Mouse (Mus musculus): ENCODE results near the gene Tmem52.
"Not testable (repeated sequence)": the region's sequence is repeated elsewhere in the genome, so short reads cannot be mapped to it uniquely, and the experiment has no call there.

The Tmem52 gene

DNA sequence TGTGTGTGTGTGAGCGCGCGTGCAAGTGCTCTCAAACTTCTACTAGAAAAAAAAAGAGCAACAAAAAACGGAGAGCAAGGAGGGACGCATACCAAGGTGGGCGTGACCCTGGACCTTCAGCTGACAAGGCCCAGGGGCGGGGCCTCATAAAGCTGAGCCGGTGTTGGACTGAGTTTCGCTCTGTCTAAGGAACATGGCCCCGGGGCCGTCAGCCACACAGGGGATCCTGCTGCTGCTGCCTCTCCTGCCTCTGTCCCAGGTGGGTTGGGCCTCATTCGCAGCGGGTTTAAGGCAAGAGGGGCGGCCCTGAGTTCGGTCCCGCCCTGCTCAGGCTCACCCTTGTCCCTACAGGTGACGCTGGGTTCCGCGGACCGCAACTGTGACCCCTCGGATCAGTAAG lies at the start of gene Tmem52:
TSS of gene Tmem52 (plus strand) at position 163 of the 400 bp plus-strand sequence.
- DNase-seq = no peak

DNA sequence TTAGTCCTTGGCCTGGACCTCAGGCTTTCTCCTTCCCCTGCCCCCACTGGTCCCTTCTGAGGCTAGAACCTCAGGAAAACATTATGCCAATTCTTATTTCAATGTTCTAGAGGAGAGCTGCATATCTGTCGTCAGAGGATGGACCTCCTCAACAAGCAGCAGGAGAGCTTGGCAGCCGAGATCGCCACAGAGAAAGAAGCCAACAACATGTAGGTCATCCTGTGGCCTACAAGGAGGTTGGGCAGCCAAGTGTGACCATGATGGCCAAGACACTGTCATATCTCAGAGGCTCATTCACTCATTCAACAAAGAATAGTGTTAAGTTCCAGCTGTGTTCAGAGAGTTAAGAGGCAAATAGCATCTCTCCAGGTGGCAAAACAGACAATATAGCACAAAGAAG lies 48.8 kb upstream of the Tmem52 start:
- DNase-seq = peak; percentile 84

DNA sequence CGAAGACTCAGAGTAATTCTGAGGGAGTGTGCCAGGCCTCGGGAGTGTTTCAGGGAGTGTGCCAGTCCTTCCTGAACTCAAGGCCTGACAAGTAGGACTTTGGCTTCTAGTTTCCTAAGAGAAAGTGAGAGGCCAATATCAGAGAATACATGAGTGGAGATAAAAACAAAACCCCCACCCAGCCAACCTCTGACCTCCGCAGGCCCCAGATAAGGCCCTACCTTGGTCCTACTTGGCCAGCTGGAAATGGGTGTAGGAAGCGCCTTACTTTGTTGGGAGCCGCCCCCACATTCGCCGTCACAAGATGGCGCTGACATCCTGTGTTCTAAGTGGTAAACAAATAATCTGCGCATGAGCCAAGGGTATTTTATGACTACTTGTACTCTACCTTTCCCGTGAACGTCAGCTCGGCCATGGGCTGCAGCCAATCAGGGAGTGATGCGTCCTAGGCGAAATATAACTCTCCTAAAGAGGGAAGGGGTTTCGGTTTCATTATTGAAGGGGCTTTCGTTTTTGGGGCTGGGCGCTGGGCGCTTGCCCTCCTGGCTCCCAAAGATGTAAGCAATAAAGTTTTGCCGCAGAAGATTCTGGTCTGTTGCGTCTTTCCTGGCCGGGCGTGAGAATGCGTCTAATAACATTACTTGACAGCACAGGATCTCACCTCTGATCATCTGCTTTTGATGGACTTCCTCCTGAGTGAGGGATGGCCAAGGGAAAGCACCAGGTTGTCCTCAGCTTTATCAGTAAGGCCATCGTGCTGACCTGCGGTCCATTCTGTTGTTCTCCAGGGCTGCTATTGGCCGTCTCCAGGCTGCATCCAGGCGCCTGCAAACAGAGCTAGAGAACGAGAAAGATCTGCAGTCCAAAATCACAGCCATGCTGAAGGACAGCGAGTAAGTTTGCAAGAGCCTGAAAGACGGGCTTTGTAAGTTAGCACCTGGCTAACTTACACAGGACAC lies 47.2 kb upstream of the Tmem52 start:
- not testable (repeated sequence) for DNase-seq

DNA sequence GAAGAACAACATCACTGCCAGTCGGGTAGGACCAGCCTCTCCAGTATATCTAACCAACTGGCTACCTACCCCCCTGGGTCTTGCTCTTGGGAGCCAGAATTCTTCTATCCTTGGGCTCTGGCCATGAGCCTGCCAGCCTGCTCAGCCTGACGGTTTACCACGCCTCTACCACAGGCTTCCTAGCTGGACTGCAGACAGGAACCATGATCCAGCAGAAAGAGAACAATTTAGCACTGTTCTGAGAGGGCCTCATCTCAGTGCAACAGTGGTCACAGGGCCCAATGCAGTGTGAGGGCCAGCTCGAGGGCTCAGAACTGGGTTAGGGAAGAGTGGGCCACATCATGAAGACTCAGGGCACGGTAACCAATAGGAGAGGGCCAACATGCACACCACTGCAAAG lies 44.9 kb upstream of the Tmem52 start:
- no peak for DNase-seq

DNA sequence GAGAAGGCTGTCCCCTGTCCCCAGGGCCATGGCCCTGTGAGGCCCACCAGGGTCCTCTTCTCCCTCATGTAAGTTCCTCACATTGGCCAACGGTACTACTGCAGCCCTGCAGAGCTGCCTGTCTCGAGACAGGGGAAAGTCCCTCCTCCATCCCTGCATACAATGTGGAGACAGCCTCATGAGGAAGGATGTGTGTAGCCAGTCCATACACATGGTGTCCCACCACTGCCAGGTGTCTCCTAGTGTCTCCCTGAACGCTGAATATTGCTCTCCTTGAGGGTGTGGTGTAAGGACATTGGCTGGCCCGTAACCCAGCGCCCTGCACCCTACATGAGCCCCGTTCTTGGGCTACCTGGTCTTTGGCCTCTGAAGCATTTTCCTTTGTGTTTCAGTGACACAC lies 42.6 kb upstream of the Tmem52 start:
- no peak for DNase-seq

DNA sequence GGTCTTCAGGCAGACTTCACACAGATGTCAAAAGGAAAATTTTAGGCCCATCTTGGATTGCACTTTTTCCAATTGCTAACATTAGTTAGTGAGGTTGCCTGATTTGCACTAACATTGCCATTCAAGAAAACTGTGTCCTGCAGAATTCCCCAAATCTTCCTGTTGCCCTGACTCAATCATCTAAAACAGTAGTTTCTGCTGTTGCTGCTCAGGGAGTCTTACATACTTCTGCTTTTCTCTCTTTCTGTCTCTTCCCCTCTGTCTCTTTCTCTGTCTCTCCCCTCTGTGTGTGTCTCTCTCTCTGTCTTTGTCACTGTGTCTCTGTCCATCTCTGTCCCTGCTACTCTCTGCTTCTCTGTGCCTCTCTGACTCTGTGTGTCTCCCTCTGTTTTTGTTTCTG lies 40.5 kb upstream of the Tmem52 start:
- DNase-seq = no peak

DNA sequence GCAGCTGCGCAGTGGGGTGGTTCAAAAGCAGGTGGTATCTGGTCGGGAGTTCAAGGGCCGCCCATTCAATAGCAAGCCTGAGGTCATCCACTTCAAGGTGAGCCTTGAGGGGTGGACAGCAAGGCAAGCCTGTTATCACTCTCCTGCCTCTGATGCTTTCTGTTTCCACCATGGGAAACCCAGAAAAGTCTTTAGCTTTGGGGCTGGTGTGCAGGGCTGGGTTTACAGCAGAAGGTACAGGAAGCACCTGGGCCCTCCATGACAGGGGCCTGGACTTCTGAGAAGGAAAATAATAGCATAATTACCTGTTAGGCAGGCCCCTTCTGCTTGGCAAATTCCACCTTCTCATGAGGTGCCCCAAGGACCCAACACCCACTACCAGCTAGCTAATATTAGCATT lies 39.7 kb upstream of the Tmem52 start:
- DNase-seq = no peak

DNA sequence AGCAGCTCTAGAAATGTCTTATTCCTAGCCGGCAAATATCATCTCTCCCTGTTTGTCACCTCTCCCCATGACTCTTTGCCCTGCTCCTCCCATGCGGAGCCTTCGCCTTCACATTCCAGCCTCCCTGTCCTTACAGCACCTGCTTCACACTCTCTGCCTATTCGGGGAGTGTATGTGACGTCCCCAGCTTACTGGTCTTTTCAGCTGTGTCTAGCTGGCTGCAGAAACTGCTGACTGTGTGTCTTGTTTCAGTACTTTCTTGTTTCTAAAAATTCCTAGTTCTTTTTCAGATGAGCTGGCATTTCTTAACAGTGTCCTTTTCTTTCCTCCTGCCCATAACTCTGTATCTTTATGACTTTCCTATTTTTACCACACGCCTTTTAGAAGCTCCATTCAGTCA lies 36.6 kb upstream of the Tmem52 start:
- DNase-seq = no peak

DNA sequence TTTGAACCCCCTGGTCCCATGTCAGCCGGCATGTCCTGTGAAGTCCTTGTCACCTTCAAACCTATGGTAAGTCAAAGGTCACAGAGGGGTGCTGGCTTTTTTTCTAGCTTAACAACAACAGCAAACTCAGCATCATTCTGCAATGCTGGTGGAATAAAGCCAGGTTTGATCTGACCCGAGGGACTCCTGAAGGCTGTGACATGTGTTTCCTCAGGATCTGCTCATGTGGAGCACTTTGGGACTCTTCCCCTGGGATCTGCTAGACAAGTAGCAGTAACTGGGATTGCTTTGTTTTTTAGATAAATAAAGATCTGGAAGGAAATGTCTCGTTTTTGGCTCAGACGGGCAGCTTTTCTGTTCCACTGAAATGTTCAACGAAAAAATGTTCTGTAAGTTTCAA lies 34.9 kb upstream of the Tmem52 start:
- no peak for DNase-seq

DNA sequence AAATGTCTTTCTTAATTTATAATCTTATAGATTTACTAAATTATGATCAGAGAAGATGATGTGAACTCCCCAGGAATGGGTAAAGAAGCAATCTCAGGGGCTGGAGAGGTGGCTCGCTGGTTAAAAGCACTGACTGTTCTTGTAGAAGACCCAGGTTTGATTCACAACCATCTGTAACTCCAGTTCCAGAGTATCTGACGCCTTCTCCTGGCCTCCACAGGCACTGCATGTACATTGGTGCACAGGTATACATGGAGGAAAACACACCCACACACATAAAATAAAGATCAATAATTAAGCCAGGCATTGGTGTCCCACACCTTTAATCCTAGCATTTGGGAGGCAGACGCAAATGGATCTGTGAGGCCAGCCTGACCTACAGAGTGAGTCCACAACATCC lies 26.1 kb upstream of the Tmem52 start:
- DNase-seq = no peak

DNA sequence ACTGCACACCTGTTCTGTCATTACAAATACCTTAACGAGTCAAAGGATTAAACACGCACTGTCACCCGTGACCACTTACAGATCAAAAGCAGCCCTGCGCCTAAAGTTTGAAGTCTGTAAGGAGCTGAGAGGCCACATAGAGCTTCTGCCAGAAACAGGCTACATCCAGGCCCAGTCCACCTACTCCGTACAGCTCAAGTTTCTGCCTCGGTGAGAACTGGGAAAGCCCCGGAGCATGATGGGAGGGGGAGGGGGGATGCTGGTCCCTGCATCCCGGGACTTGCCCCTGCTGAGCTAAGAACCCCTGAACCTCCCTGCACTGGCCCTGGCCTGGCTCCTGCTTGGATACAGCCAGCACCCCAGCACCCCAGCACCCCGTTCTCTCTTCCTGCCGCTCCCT lies 17.3 kb upstream of the Tmem52 start:
- no peak for DNase-seq

DNA sequence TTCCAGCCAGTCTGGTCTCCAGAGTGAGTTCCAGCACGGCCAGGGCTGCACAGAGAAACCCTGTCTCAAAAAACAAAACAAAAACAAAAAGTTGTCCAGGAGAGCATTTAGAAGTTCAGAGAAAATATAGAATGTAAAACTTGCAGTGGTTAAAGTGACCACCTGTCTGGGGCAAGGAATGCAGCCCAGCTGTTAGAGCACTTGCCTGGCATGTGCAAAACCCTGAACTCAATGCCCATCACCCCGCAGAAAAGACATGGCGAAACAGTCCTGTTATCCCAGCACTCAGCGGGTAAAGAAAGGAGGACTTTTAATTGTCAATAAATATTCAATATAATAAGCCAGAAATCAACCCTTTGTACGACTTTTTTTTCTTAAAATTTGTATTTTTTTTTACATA lies 10.3 kb upstream of the Tmem52 start:
- DNase-seq = no peak

DNA sequence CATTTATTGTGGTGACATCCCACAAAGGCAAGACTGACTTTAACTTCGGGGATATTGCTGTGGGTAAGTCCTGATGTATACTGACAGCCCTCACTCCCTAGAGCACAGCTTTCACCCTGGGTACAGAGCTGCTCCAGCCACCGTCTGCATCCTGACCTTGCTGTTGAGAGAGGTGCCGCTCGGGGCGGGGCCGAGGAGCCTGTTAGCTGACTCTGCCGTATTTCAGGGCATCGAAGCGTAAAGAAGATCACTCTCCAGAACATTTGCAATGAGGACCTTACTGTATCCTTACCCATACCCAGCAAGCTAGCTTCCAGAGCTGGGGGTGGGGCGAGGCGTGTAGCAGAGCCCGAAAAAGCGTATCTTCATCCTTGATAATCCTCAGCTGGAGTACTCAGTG lies 5.9 kb upstream of the Tmem52 start:
- DNase-seq = no peak

DNA sequence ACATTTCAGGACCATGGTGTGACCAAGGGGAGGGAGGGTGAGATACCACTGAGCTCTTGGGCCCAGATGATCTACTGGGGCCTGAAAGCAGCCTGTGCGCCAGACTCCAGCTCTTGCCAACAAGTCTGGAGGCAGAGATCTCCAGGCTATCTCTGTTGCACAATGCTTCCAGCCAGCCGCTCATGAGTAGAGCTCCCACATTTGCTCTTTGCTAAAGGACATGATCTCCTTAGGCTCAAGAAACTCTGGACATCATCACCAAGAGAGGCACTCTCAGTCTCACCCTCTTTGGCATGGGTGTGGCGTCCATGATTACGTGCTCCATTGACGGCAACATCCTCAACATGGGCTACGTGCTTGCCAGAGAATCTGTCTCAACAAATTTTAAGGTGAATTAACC lies 5.3 kb upstream of the Tmem52 start:
- no peak for DNase-seq

DNA sequence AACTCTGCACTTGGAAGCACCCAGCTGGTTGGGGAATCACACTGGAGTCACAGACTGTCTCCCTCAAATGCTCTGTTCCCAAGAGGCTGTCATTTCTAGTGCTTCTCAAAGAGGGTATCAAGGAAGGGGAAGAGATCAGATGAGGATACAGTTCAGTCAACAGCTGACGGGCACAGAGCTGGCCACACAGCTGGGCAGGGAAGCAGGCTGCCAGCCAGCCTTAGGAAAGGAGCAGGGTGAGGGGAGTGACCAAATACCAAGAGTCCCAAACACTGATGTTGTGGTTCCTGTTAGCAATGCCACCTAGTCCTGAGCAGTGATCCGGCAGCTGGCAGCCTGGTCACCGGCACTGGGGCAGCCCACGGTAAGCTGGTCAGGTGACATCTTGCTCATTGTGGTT lies 4.9 kb upstream of the Tmem52 start:
- no peak for DNase-seq

DNA sequence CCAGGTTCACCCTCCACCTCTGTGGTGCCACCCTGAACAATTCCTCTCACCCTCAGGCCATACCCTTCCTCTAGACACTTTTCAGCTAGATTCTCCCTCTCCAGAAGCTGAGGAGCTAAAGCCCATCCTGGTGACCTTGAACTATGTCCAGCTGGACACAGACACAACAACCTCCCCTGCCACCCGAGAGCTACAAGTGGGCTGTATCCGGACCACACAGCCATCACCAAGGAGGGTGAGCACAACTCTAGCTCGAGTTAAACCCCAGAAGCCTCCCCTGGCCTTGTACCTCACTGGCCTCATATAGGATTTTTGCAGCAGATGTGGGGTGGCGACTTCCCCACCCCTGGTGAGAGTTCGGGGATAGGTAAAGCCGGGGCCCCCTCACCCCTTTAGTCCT lies 3.3 kb upstream of the Tmem52 start:
- no peak for DNase-seq

DNA sequence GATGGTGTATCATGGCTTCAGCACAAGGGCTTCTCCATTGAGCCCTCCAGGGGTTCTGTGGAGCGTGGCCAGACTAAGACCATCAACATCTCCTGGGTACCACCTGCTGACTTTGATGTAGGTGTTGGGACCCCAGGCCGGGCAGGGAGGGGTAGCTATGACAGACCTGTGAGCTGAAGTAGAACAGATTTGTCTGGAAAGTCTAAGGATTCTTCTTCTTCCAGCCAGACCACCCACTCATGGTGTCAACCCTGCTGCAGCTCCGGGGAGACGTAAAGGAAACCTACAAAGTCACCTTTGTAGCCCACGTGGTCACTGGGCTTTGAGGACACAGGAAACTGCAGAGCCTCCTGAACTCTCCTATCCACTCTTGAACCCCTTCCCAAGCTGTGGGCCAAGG lies 2.8 kb upstream of the Tmem52 start:
- DNase-seq = no peak

DNA sequence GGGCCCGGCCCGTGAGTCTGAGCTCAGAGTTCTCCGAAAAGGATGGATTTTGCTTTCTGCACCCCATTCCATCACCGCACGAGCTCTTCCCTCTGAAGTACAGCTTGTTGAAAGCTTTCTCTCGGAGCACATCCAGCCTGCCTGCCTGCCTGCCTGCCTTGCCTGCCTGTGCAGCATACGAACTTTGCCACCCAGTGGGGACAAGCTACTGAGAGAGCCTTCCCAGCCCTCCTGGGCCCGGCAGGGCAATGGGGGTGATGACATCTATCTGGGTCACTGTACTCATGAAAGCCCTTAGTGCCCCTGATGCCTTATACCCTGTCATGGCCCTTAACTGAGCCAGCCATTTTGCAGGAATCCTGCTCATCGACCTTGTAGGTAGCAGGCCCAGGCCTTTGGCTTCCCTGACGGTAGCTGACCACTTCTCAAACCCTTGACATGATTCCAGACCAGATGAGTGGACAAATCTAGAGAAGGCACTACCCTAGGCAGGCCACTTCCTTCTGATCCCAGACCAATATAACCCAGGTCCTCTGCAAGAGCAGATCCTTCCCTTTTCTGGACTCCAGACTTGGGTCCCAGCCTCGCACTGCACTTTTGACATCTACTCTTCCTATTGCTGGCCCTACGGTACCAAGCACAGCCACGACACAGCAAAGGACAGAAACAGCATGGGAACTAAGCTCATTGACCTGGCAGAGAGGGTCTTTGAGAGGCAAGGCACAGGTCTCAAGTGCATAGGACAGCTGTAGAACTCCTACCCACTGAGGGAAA lies 1.5 kb upstream of the Tmem52 start:
- no peak for DNase-seq

DNA sequence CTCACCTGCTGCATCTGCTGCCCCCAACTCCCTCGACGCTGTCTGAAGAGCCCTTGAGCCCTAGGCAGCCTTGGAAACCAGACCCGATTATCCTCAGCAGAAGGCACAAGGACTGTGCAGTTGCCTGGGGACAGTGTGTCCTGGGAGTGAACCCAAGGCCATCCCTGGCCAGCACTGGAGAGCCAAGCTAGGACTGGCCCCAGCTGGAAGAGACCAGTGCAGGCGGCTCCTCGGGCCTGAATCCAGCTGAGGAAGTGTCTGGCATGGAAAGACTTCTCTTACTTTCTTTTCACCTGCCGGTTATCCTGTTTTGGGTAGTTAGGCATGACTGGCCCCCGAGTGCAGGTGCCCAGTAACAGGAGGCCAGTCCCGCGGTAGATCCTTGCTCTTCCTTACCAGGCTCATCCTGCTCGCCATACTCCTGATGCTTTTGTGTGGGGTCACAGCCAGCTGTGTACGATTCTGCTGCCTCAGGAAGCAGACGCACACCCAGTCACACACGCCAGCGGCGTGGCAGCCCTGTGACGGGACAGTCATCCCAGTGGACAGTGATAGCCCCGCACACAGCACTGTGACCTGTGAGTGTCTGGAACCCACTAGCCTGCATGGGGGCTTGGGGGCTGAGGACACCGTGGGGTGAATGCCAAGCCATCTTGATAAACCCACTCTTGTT lies 812 bp downstream of the Tmem52 start:
- no peak for DNase-seq

DNA sequence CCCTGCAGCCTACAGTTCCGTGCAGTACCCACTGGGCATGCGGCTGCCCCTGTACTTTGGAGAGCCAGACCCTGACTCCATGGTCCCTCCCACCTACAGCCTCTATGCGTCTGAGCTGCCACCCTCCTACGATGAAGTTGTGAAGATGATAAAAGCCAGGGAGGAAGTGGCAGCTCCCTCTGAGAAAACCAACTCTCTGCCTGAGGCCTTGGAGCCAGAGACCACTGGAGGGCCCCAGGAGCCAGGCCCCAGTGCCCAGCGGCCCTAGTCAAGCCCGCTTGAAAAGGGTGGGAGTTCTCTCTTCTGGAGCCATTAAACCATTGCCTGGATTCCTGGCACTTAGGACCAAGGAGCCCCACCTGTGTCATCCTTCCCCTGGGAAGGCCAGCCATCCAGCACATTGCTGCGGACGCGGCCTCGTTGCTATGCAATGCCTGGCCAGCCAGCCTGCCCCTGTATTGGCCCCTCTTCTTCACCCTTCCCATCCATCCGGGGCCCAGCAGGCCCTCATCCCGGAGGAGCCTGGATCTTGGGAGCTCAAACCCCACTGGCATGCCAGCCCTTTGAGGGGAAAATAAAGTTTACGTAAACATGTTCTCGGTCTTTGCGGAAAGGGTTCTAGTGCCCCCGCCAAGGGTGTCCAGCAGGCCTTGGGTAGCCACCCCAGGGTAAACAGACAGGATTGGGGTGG lies 1.5 kb downstream of the Tmem52 start:
- DNase-seq = no peak

DNA sequence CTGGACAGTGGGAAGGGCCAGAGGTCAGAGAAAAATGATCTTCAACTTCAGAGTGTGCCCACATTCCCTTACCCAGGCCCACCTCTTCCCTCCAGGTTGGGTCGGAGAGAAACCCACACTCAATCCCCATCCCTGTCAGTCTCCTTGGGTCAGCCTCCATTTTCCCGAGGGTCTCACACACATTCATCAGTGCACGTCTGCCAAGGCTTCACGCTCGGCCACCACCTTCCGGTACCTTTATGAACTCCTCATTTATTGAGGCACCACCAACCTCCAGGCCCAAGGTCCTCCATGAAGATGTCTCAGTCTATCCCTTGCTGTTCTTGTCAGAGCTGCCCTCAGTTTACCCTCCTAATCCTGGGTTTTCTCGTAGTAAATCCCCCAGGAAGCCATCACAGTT lies 2.1 kb downstream of the Tmem52 start:
- no peak for DNase-seq

DNA sequence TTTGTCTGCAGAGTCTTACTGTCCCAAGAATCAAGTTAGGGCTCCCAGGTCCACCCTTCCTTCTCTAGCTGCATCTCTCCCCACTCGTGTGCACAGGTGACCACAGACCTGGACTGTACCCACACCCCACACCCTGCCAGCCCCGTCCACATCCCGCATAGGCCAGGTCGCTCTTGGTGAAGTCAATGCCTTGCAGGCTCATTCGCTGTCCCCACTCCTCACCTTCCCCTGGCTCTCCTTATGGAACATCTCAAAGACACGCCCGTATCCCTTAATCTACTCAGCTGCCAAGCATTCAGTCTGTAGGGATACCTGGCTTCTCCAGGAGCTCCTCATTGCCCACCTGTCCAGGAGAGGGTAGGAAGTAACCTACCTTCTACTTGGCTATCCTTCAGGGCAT lies 2.5 kb downstream of the Tmem52 start:
- DNase-seq = no peak

DNA sequence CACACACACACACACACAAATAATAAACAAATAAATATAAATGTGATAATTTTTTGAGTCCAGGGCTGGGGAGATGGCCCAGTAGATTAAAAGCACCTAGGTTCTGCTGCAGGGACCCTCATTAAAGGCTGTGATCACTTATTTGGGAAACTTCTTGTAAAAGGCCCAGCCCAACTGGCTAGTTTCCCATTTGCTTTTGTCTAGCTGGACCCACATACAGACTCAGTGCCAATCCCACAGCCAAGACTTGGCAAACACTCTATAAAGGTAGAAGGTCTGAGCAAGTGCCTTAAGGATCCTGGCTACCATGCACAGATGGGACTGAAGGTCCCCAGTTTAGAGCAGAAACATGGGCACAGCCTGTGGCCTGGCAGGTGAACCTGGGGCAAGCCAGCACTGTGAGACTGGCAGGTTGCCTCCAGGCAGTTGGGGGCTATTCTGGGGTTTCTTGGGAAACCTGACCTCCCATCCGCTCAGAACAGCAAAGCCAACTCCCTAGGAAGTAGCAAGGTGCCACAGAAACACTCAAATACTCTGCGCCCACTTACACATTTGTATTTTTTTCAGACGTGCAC lies 3.9 kb downstream of the Tmem52 start:
- DNase-seq = peak; percentile 89

Data from cerebellum, adult 11-12 months (tissue).